Mouse (Mus musculus): ENCODE measurements around the gene Ano2. TPM values are rescaled to one million over a fixed set of nuclear protein-coding genes. Genes with fewer than 3 reads are reported as not detected.

Ano2 gene
- polyA plus RNA-seq, 1 experiment from 2014 or later = 0.60 TPM

- no peak for ATAC-seq (ENCODE audit: low FRiP score, low read depth)
- Histone ChIP-seq H3K27ac (replicated peaks) (no peak overlapping the region), H3K27me3 (no peaks in the 10 kb centered on the region), H3K9me3 (no peaks in the 10 kb centered on the region), H3K4me3 (no peak overlapping the region), H3K4me2 (no peak overlapping the region), H3K36me3 (no peaks in the 10 kb centered on the region), H3K9ac (no peak overlapping the region), H3K4me1 (replicated peaks) (no peaks in the 10 kb centered on the region)
- 71% methylated on average over 3 of the region's 3 CpGs for WGBS
Measured at GRCm38 (mm10) chr6:125748646-125749045, 58.4 kb downstream of the Ano2 start.

- no peak for ATAC-seq (ENCODE audit: low FRiP score, low read depth)
- no peak overlapping the region for H3K4me3 ChIP-seq
- 82% methylated on average over 11 of the region's 11 CpGs for WGBS
Measured at GRCm38 (mm10) chr6:125762851-125763519, 72.8 kb downstream of the Ano2 start.

GRCm38 (mm10) chr6:125773256-125773655 is 83.0 kb downstream of the Ano2 start:
- 51% methylated on average over 5 of the region's 5 CpGs for WGBS

More at GRCm38 (mm10) chr6:125762851-125763519, 72.8 kb downstream of the Ano2 start:
- H3K9me3 ChIP-seq = no peaks in the 10 kb centered on the region
- no peaks in the 10 kb centered on the region for H3K36me3 ChIP-seq
- H3K27ac ChIP-seq (replicated peaks) = no peak overlapping the region
- H3K27me3 ChIP-seq = no peaks in the 10 kb centered on the region
- H3K4me2 ChIP-seq = no peak overlapping the region
- no peak overlapping the region for H3K9ac ChIP-seq
- H3K4me1 ChIP-seq (replicated peaks) = no peaks in the 10 kb centered on the region

GRCm38 (mm10) chr6:125776291-125776690 is 86.1 kb downstream of the Ano2 start:
- no peak overlapping the region for H3K4me2 ChIP-seq
- no peak overlapping the region for H3K9ac ChIP-seq
- no peaks in the 10 kb centered on the region for H3K27me3 ChIP-seq
- no peak overlapping the region for H3K27ac ChIP-seq (replicated peaks)
- no peaks in the 10 kb centered on the region for H3K4me1 ChIP-seq (replicated peaks)
- no peak for ATAC-seq (ENCODE audit: low FRiP score, low read depth)
- no peaks in the 10 kb centered on the region for H3K9me3 ChIP-seq
- 83% methylated on average over 5 of the region's 5 CpGs for WGBS
- H3K4me3 ChIP-seq = no peak overlapping the region
- no peaks in the 10 kb centered on the region for H3K36me3 ChIP-seq

More at GRCm38 (mm10) chr6:125773256-125773655, 83.0 kb downstream of the Ano2 start:
- H3K4me2 ChIP-seq = no peak overlapping the region
- no peak overlapping the region for H3K27ac ChIP-seq (replicated peaks)
- H3K27me3 ChIP-seq = no peaks in the 10 kb centered on the region
- no peak for ATAC-seq (ENCODE audit: low FRiP score, low read depth)
- H3K4me3 ChIP-seq = no peak overlapping the region
- H3K9ac ChIP-seq = no peak overlapping the region
- no peaks in the 10 kb centered on the region for H3K4me1 ChIP-seq (replicated peaks)
- no peaks in the 10 kb centered on the region for H3K36me3 ChIP-seq
- no peaks in the 10 kb centered on the region for H3K9me3 ChIP-seq

GRCm38 (mm10) chr6:125802954-125803353 is 112.7 kb downstream of the Ano2 start:
- WGBS = 68% methylated on average over 8 of the region's 8 CpGs
- no peak for ATAC-seq (ENCODE audit: low FRiP score, low read depth)

GRCm38 (mm10) chr6:125803364-125804011 is 113.3 kb downstream of the Ano2 start:
- Histone ChIP-seq H3K4me2 (no peak overlapping the region), H3K27me3 (no peaks in the 10 kb centered on the region), H3K9ac (no peak overlapping the region), H3K4me1 (replicated peaks) (peaks cover 6% of the 10 kb centered on the region; the same call in 1 of the 2 replicates), H3K9me3 (no peaks in the 10 kb centered on the region), H3K36me3 (no peaks in the 10 kb centered on the region), H3K4me3 (no peak overlapping the region), H3K27ac (replicated peaks) (no peak overlapping the region)
- WGBS = 56% methylated on average over 20 of the region's 20 CpGs
- no peak; the same call in 1 of the 2 replicates for ATAC-seq (ENCODE audit: low FRiP score, low read depth)

More at GRCm38 (mm10) chr6:125802954-125803353, 112.7 kb downstream of the Ano2 start:
- no peaks in the 10 kb centered on the region for H3K36me3 ChIP-seq
- H3K9ac ChIP-seq = no peak overlapping the region
- no peak overlapping the region for H3K27ac ChIP-seq (replicated peaks)
- no peak overlapping the region for H3K4me2 ChIP-seq
- peaks cover 6% of the 10 kb centered on the region; the same call in 1 of the 2 replicates for H3K4me1 ChIP-seq (replicated peaks)
- no peak overlapping the region for H3K4me3 ChIP-seq
- no peaks in the 10 kb centered on the region for H3K9me3 ChIP-seq
- H3K27me3 ChIP-seq = no peaks in the 10 kb centered on the region

GRCm38 (mm10) chr6:125808996-125809649 is 118.9 kb downstream of the Ano2 start:
- no peak for ATAC-seq (ENCODE audit: low FRiP score, low read depth)
- H3K4me2 ChIP-seq = no peak overlapping the region
- 68% methylated on average over 9 of the region's 9 CpGs for WGBS
- no peaks in the 10 kb centered on the region for H3K4me1 ChIP-seq (replicated peaks)
- H3K27me3 ChIP-seq = no peaks in the 10 kb centered on the region
- H3K36me3 ChIP-seq = no peaks in the 10 kb centered on the region
- no peak overlapping the region for H3K9ac ChIP-seq
- H3K9me3 ChIP-seq = no peaks in the 10 kb centered on the region
- H3K27ac ChIP-seq (replicated peaks) = no peak overlapping the region
- no peak overlapping the region for H3K4me3 ChIP-seq

GRCm38 (mm10) chr6:125811395-125811794 is 121.2 kb downstream of the Ano2 start:
- no peak for ATAC-seq (ENCODE audit: low FRiP score, low read depth)
- Histone ChIP-seq H3K9ac (no peak overlapping the region), H3K4me2 (no peak overlapping the region), H3K4me3 (no peak overlapping the region), H3K4me1 (replicated peaks) (no peaks in the 10 kb centered on the region), H3K27me3 (no peaks in the 10 kb centered on the region), H3K27ac (replicated peaks) (no peak overlapping the region), H3K36me3 (no peaks in the 10 kb centered on the region), H3K9me3 (no peaks in the 10 kb centered on the region)
- WGBS = 53% methylated on average over 2 of the region's 2 CpGs

GRCm38 (mm10) chr6:125838121-125838520 is 147.9 kb downstream of the Ano2 start:
- Histone ChIP-seq H3K9ac (no peak overlapping the region), H3K9me3 (no peaks in the 10 kb centered on the region), H3K27ac (replicated peaks) (no peak overlapping the region), H3K36me3 (no peaks in the 10 kb centered on the region), H3K4me3 (no peak overlapping the region), H3K27me3 (no peaks in the 10 kb centered on the region), H3K4me1 (replicated peaks) (no peaks in the 10 kb centered on the region), H3K4me2 (no peak overlapping the region)
- ATAC-seq (ENCODE audit: low FRiP score, low read depth) = no peak
- WGBS = 73% methylated on average over 4 of the region's 4 CpGs

GRCm38 (mm10) chr6:125841284-125841683 is 151.1 kb downstream of the Ano2 start:
- no peak overlapping the region for H3K4me2 ChIP-seq
- H3K9ac ChIP-seq = no peak overlapping the region
- no peaks in the 10 kb centered on the region for H3K4me1 ChIP-seq (replicated peaks)
- no peaks in the 10 kb centered on the region for H3K36me3 ChIP-seq
- ATAC-seq (ENCODE audit: low FRiP score, low read depth) = no peak
- no peaks in the 10 kb centered on the region for H3K27me3 ChIP-seq
- H3K27ac ChIP-seq (replicated peaks) = no peak overlapping the region
- H3K9me3 ChIP-seq = no peaks in the 10 kb centered on the region
- WGBS = 84% methylated on average over 3 of the region's 3 CpGs
- H3K4me3 ChIP-seq = no peak overlapping the region

- Histone ChIP-seq H3K4me3 (no peak overlapping the region), H3K36me3 (no peaks in the 10 kb centered on the region), H3K27me3 (no peaks in the 10 kb centered on the region), H3K9me3 (no peaks in the 10 kb centered on the region), H3K9ac (no peak overlapping the region), H3K27ac (replicated peaks) (no peak overlapping the region), H3K4me1 (replicated peaks) (no peaks in the 10 kb centered on the region), H3K4me2 (no peak overlapping the region)
- WGBS = 84% methylated on average over 4 of the region's 4 CpGs
- no peak for ATAC-seq (ENCODE audit: low FRiP score, low read depth)
Measured at GRCm38 (mm10) chr6:125851196-125851595, 161.0 kb downstream of the Ano2 start.

GRCm38 (mm10) chr6:125858294-125858693 is 168.1 kb downstream of the Ano2 start:
- Histone ChIP-seq H3K27ac (replicated peaks) (no peak overlapping the region), H3K4me2 (no peak overlapping the region), H3K9me3 (no peaks in the 10 kb centered on the region), H3K27me3 (no peaks in the 10 kb centered on the region), H3K9ac (no peak overlapping the region), H3K36me3 (no peaks in the 10 kb centered on the region), H3K4me1 (replicated peaks) (no peaks in the 10 kb centered on the region), H3K4me3 (no peak overlapping the region)
- 56% methylated on average over 1 of the region's 1 CpGs for WGBS
- ATAC-seq (ENCODE audit: low FRiP score, low read depth) = no peak

All from hindbrain, embryonic 15.5 days (tissue).